Comparison of ENCODE assay signal across 11 mouse cellular contexts in genomic region chr10:61826753-61827435, GRCm38 (mm10). TPM values are rescaled to one million over a fixed set of nuclear protein-coding genes. Genes with fewer than 3 reads are reported as not detected.
A peak's percentile ranks its signal among the peaks of the same experiment; 100 is the strongest.
DNase-seq lines count a peak whose midpoint lies in the region; ATAC-seq and TF ChIP-seq lines count a peak whose summit lies in the region.
"Had no signal": no experiment of that assay in that cellular context is flagged by ENCODE, and none has a peak within 500 bp of the region (broad histone marks: within the 10 kb centered on the region; RNA-seq: fewer than 3 reads in every experiment).

No protein-coding gene starts in this region.

- H3K27ac ChIP-seq in intestine, embryonic 14.5 days (ENCODE audit: low read depth) = peak overlapping the region; percentile 60; the same call in 1 of the 2 replicates
- H3K27ac ChIP-seq in intestine, postnatal 0 days (ENCODE audit: low read depth, low read length) = no peak overlapping the region
- peak overlapping the region; percentile 88 for H3K27ac ChIP-seq in kidney, embryonic 15.5 days
- no peak overlapping the region for H3K27ac ChIP-seq in midbrain, embryonic 14.5 days (replicated peaks; ENCODE audit: low read depth, low read length)
- H3K27ac ChIP-seq: neural tube, embryonic 12.5 days had no signal

- H3K4me2 ChIP-seq in intestine, embryonic 14.5 days (ENCODE audit: low read length) = no peak overlapping the region
- H3K4me2 ChIP-seq in intestine, postnatal 0 days (replicated peaks; ENCODE audit: low read depth) = no peak overlapping the region
- H3K4me2 ChIP-seq in kidney, embryonic 15.5 days = no peak overlapping the region
- no peak overlapping the region for H3K4me2 ChIP-seq in midbrain, embryonic 14.5 days (ENCODE audit: low read length)
- H3K4me2 ChIP-seq: neural tube, embryonic 12.5 days had no signal

- no peaks in the 10 kb centered on the region for H3K36me3 ChIP-seq in intestine, embryonic 14.5 days (ENCODE audit: control insufficient read depth, insufficient read depth, low read length)
- H3K36me3 ChIP-seq in intestine, postnatal 0 days (ENCODE audit: control insufficient read depth, insufficient read depth) = no peaks in the 10 kb centered on the region
- H3K36me3 ChIP-seq in kidney, embryonic 15.5 days = no peaks in the 10 kb centered on the region
- no peaks in the 10 kb centered on the region for H3K36me3 ChIP-seq in midbrain, embryonic 14.5 days (ENCODE audit: control insufficient read depth, insufficient read depth, low read length)
- H3K36me3 ChIP-seq: neural tube, embryonic 12.5 days had no signal

- no peak for ATAC-seq in intestine, embryonic 14.5 days (replicated peaks; ENCODE audit: low FRiP score, low TSS enrichment, low read depth)
- ATAC-seq in intestine, postnatal 0 days = no peak
- peak; percentile 43; the same call in 1 of the 2 replicates for ATAC-seq in kidney, embryonic 15.5 days (replicated peaks; ENCODE audit: low FRiP score)
- no peak for ATAC-seq in midbrain, embryonic 14.5 days (ENCODE audit: low FRiP score, low TSS enrichment)
- ATAC-seq: Patski had no signal

- DNase-seq in intestine, embryonic 14.5 days (ENCODE audit: low spot score) = no peak
- peak; percentile 48 for DNase-seq in embryo, embryonic 9.5 days (ENCODE audit: extremely low spot score)
- DNase-seq in midbrain, embryonic 14.5 days = peak; percentile 36
- DNase-seq in thymus, postnatal 36 days = no peak
- no peak for DNase-seq in left cerebral cortex, postnatal 10 days (ENCODE audit: extremely low spot score in 1 of 2, low spot score in 2 of 2)
- no peak for DNase-seq in right cerebral cortex, adult 2 months (ENCODE audit: low spot score in 2 of 2)
- DNase-seq: cerebellum, adult 9-10 months had no signal

- no peaks in the 10 kb centered on the region for H3K9me3 ChIP-seq in intestine, embryonic 14.5 days (ENCODE audit: control insufficient read depth, low read length)
- H3K9me3 ChIP-seq in intestine, postnatal 0 days (ENCODE audit: control insufficient read depth) = no peaks in the 10 kb centered on the region
- H3K9me3 ChIP-seq in kidney, embryonic 15.5 days (replicated peaks) = no peaks in the 10 kb centered on the region
- H3K9me3 ChIP-seq in midbrain, embryonic 14.5 days (ENCODE audit: control insufficient read depth, low read length) = no peaks in the 10 kb centered on the region
- H3K9me3 ChIP-seq: neural tube, embryonic 12.5 days had no signal

- peaks cover 21% of the 10 kb centered on the region for H3K4me1 ChIP-seq in intestine, embryonic 14.5 days (replicated peaks; ENCODE audit: control insufficient read depth, insufficient read depth, low read length)
- no peaks in the 10 kb centered on the region for H3K4me1 ChIP-seq in intestine, postnatal 0 days (replicated peaks; ENCODE audit: control insufficient read depth, insufficient read depth, low read length)
- H3K4me1 ChIP-seq in kidney, embryonic 15.5 days = peaks cover 47% of the 10 kb centered on the region
- H3K4me1 ChIP-seq in midbrain, embryonic 14.5 days (ENCODE audit: control insufficient read depth, insufficient read depth, low read length) = peaks cover 6% of the 10 kb centered on the region; the same call in 1 of the 2 replicates

- no peak for TF ChIP-seq CTCF in intestine, postnatal 0 days (IDR thresholded peaks at IDR 0.05; ENCODE audit: low read depth)

- 28% methylated on average over 16 of the region's 16 CpGs for WGBS in intestine, embryonic 14.5 days
- 50% methylated on average over 16 of the region's 16 CpGs for WGBS in intestine, postnatal 0 days
- 23% methylated on average over 16 of the region's 16 CpGs for WGBS in kidney, embryonic 15.5 days
- 15% methylated on average over 16 of the region's 16 CpGs for WGBS in midbrain, embryonic 14.5 days

- intact Hi-C loops in left cerebral cortex, postnatal 10 days (cut with DNase I) = no loop called here

- no peak overlapping the region for H3K9ac ChIP-seq in intestine, embryonic 14.5 days (ENCODE audit: low read length)
- H3K9ac ChIP-seq in intestine, postnatal 0 days (ENCODE audit: low read depth, low read length) = no peak overlapping the region
- H3K9ac ChIP-seq in kidney, embryonic 15.5 days = no peak overlapping the region
- no peak overlapping the region for H3K9ac ChIP-seq in midbrain, embryonic 14.5 days (replicated peaks; ENCODE audit: low read length)
- H3K9ac ChIP-seq: neural tube, embryonic 12.5 days had no signal

- no peaks in the 10 kb centered on the region for H3K27me3 ChIP-seq in intestine, embryonic 14.5 days (replicated peaks; ENCODE audit: control insufficient read depth, insufficient read depth, low read length)
- no peaks in the 10 kb centered on the region for H3K27me3 ChIP-seq in intestine, postnatal 0 days (replicated peaks; ENCODE audit: control insufficient read depth, insufficient read depth, low read length)
- H3K27me3 ChIP-seq in kidney, embryonic 15.5 days = no peaks in the 10 kb centered on the region
- no peaks in the 10 kb centered on the region for H3K27me3 ChIP-seq in midbrain, embryonic 14.5 days (ENCODE audit: control insufficient read depth, insufficient read depth, low read length)
- H3K27me3 ChIP-seq: neural tube, embryonic 12.5 days had no signal

- no peak overlapping the region for H3K4me3 ChIP-seq in intestine, embryonic 14.5 days (ENCODE audit: low read depth, low read length)
- H3K4me3 ChIP-seq in intestine, postnatal 0 days (ENCODE audit: low read depth, low read length) = no peak overlapping the region
- H3K4me3 ChIP-seq in kidney, embryonic 15.5 days (replicated peaks) = no peak overlapping the region
- no peak overlapping the region for H3K4me3 ChIP-seq in midbrain, embryonic 14.5 days (replicated peaks; ENCODE audit: low read depth, low read length)
- H3K4me3 ChIP-seq: neural tube, embryonic 12.5 days had no signal

RNA-seq across cellular contexts. Expression of gene H2afy2, which starts 42.9 kb away (rescaled TPM):
- polyA plus RNA-seq in intestine, embryonic 14.5 days (2014; fragmentation: Nextera tagmentation; extraction: Ambion mirVana) = 104 and 120 TPM in 2 replicates
- polyA plus RNA-seq in intestine, postnatal 0 days (2015; fragmentation: Nextera tagmentation; extraction: Ambion mirVana) = 21.3 and 23.1 TPM in 2 replicates
- polyA plus RNA-seq in kidney, embryonic 15.5 days (2015; fragmentation: Nextera tagmentation; extraction: Ambion mirVana) = 155 and 156 TPM in 2 replicates
- polyA plus RNA-seq in midbrain, embryonic 14.5 days (2014; fragmentation: Nextera tagmentation; extraction: Ambion mirVana) = 242 and 295 TPM in 2 replicates
- 10 to 100 TPM; 59.3 to 59.5 TPM for total RNA-seq in left cerebral cortex, postnatal 10 days (2021)

Comparison
In these comparisons a context has a peak if more than half of its experiments do, and no peak if none do; other contexts are left out.
1. H3K27ac ChIP-seq: peak in intestine, embryonic 14.5 days (single experiment) and kidney, embryonic 15.5 days (single experiment); none in intestine, postnatal 0 days (single experiment) and midbrain, embryonic 14.5 days (single experiment).
2. DNase-seq: peak in embryo, embryonic 9.5 days (single experiment) and midbrain, embryonic 14.5 days (single experiment); none in intestine, embryonic 14.5 days (single experiment), thymus, postnatal 36 days (0 of 2), left cerebral cortex, postnatal 10 days (0 of 2) and right cerebral cortex, adult 2 months (0 of 2).